Mouse (Mus musculus) neural tube, embryonic 14.5 days (tissue): ENCODE data around the gene Chp1. TPM values are rescaled to one million over a fixed set of nuclear protein-coding genes. Genes with fewer than 3 reads are reported as not detected.
"Not testable (repeated sequence)": the region's sequence is repeated elsewhere in the genome, so short reads cannot be mapped to it uniquely, and the experiment has no call there.

Experiments used
- ATAC-seq: fragments of 200-750 bp; cut with Nextera tagmentation; 2 replicates; pipeline ENCODE4 v1.8.0; 2017; ENCODE audit warnings: low read depth, mild to moderate bottlenecking, moderate TSS enrichment, moderate library complexity
- H3K27ac ChIP-seq: fragments of 300-500 bp; sonication (generic); 2 replicates; pipeline ENCODE4 v1.5.1; 2014; ENCODE audit warnings: low read depth, mild to moderate bottlenecking, control low read depth, low read length, moderate library complexity, mixed read lengths
- H3K27me3 ChIP-seq: fragments of 300-500 bp; sonication (generic); 2 replicates; pipeline ENCODE4 v1.6.1; 2014; ENCODE audit warnings: low read length; ENCODE audit not compliant: control insufficient read depth, insufficient read depth
- H3K36me3 ChIP-seq: fragments of 300-500 bp; sonication (generic); 2 replicates; pipeline ENCODE4 v1.6.1; 2014; ENCODE audit warnings: low read length, mixed read lengths; ENCODE audit not compliant: control insufficient read depth, insufficient read depth
- H3K4me1 ChIP-seq: fragments of 300-500 bp; sonication (generic); 2 replicates; pipeline ENCODE4 v1.6.1; 2014; ENCODE audit warnings: low read length; ENCODE audit not compliant: control insufficient read depth, insufficient read depth
- H3K4me2 ChIP-seq: fragments of 300-500 bp; sonication (generic); 2 replicates; pipeline ENCODE4 v1.6.1; 2014; ENCODE audit warnings: mild to moderate bottlenecking, low read depth, low read length, control low read depth
- H3K4me3 ChIP-seq: fragments of 300-500 bp; sonication (generic); 2 replicates; pipeline ENCODE4 v1.5.1; 2014; ENCODE audit warnings: low read depth, low read length, control low read depth, mixed read lengths
- H3K9ac ChIP-seq: fragments of 300-500 bp; sonication (generic); replicated peaks from 2 replicates; pipeline ENCODE4 v1.6.1; 2014; ENCODE audit warnings: low read depth, mild to moderate bottlenecking, control low read depth, low read length, mixed read lengths
- H3K9me3 ChIP-seq: fragments of 300-500 bp; sonication (generic); 2 replicates; pipeline ENCODE4 v1.6.1; 2016; ENCODE audit warnings: low read length; ENCODE audit not compliant: control insufficient read depth
- WGBS: fragments of 180-500 bp; shearing (Covaris S2); extraction: QIAGEN DNeasy Blood & Tissue Kit; methylation state at CpG from one replicate; pipeline ENCODE4 v1.1.7; 2014; 5-methylcytosine and 5-hydroxymethylcytosine counted together
- polyA plus RNA-seq: library from polyadenylated mRNA; unstranded; fragments of >200 nt; fragmentation: Nextera tagmentation; extraction: Ambion mirVana; gene quantifications from 2 replicates; pipeline ENCODE4 v1.2.1, GENCODE M21; 2014

Chp1 gene
- polyA plus RNA-seq, 1 experiment from 2014 or later, result 52.6 TPM

GRCm38 (mm10) chr2:119602488-119602887 is 55.0 kb downstream of the Chp1 start:
- ATAC-seq, result no peak
- 0 out of 2 replicates have a peak, but pooled peaks cover 2% of the 10 kb centered on the region for H3K4me1 ChIP-seq
- no peak overlapping the region for H3K4me3 ChIP-seq
- no peak overlapping the region for H3K4me2 ChIP-seq
- H3K36me3 ChIP-seq, result peaks cover 22% of the 10 kb centered on the region; the same call in 1 of the 2 replicates
- H3K9me3 ChIP-seq, result no peaks in the 10 kb centered on the region
- no peaks in the 10 kb centered on the region for H3K27me3 ChIP-seq
- no peak overlapping the region for H3K27ac ChIP-seq
- WGBS, result 73% methylated on average over 1 of the region's 1 CpGs
- H3K9ac ChIP-seq, result no peak overlapping the region

GRCm38 (mm10) chr2:119603909-119604308 is 56.4 kb downstream of the Chp1 start:
- Histone ChIP-seq H3K36me3 (peaks cover 19% of the 10 kb centered on the region; the same call in 1 of the 2 replicates), H3K9me3 (no peaks in the 10 kb centered on the region), H3K27ac (no peak overlapping the region), H3K4me1 (0 out of 2 replicates have a peak, but pooled peaks cover 2% of the 10 kb centered on the region), H3K4me3 (no peak overlapping the region), H3K4me2 (no peak overlapping the region), H3K9ac (no peak overlapping the region), H3K27me3 (no peaks in the 10 kb centered on the region)
- WGBS, result 82% methylated on average over 2 of the region's 2 CpGs
- no peak for ATAC-seq

- no peak overlapping the region for H3K9ac ChIP-seq
- H3K27me3 ChIP-seq, result no peaks in the 10 kb centered on the region
- no peaks in the 10 kb centered on the region for H3K9me3 ChIP-seq
- H3K27ac ChIP-seq, result no peak overlapping the region
- no peak overlapping the region for H3K4me2 ChIP-seq
- ATAC-seq, result no peak
- H3K4me1 ChIP-seq, result 0 out of 2 replicates have a peak, but pooled peaks cover 2% of the 10 kb centered on the region
- H3K36me3 ChIP-seq, result peaks cover 12% of the 10 kb centered on the region; the same call in 1 of the 2 replicates
- no peak overlapping the region for H3K4me3 ChIP-seq
- WGBS, result 95% methylated on average over 6 of the region's 6 CpGs
Observed at GRCm38 (mm10) chr2:119605361-119605973, 58.0 kb downstream of the Chp1 start.

GRCm38 (mm10) chr2:119607023-119607422 is 59.5 kb downstream of the Chp1 start:
- peaks cover 12% of the 10 kb centered on the region; the same call in 1 of the 2 replicates for H3K36me3 ChIP-seq
- WGBS, result 95% methylated on average over 4 of the region's 4 CpGs

GRCm38 (mm10) chr2:119617841-119618198 is 70.3 kb downstream of the Chp1 start:
- ATAC-seq, result no peak
- Histone ChIP-seq H3K4me3 (peak overlapping the region; percentile 69), H3K27ac (no peak overlapping the region), H3K36me3 (no peaks in the 10 kb centered on the region), H3K4me2 (peak overlapping the region; percentile 99), H3K27me3 (no peaks in the 10 kb centered on the region), H3K9ac (peak overlapping the region; percentile 34; the same call in 1 of the 2 replicates), H3K4me1 (peaks cover 3% of the 10 kb centered on the region; the same call in 1 of the 2 replicates), H3K9me3 (no peaks in the 10 kb centered on the region)
- under 1% methylated on average over 13 of the region's 13 CpGs for WGBS

More at GRCm38 (mm10) chr2:119607023-119607422, 59.5 kb downstream of the Chp1 start:
- Histone ChIP-seq H3K4me2 (no peak overlapping the region), H3K9ac (no peak overlapping the region), H3K27me3 (no peaks in the 10 kb centered on the region), H3K4me1 (0 out of 2 replicates have a peak, but pooled peaks cover 2% of the 10 kb centered on the region), H3K9me3 (no peaks in the 10 kb centered on the region), H3K27ac (no peak overlapping the region), H3K4me3 (no peak overlapping the region)
- ATAC-seq, result no peak

GRCm38 (mm10) chr2:119618199-119618982 is 70.9 kb downstream of the Chp1 start, which contains the start of the genes Nusap1 and Oip5:
Gene Nusap1, plus strand, starts transcription at chr2:119618298.
Gene Oip5, minus strand, starts transcription at chr2:119618469.
- peaks cover 3% of the 10 kb centered on the region; the same call in 1 of the 2 replicates for H3K4me1 ChIP-seq
- under 1% methylated on average over 55 of the region's 55 CpGs for WGBS
- no peaks in the 10 kb centered on the region for H3K36me3 ChIP-seq
- ATAC-seq, result peak; percentile 100
- no peak within 1 kb of the TSS for H3K27ac ChIP-seq
- peak within 1 kb of the TSS; percentile 99 for H3K4me2 ChIP-seq
- peak within 1 kb of the TSS; percentile 69 for H3K4me3 ChIP-seq
- peak within 1 kb of the TSS; percentile 34; the same call in 1 of the 2 replicates for H3K9ac ChIP-seq
- H3K9me3 ChIP-seq, result no peaks in the 10 kb centered on the region
- H3K27me3 ChIP-seq, result no peaks in the 10 kb centered on the region

GRCm38 (mm10) chr2:119619002-119619401 is 71.5 kb downstream of the Chp1 start:
- peak overlapping the region; percentile 69 for H3K4me3 ChIP-seq

GRCm38 (mm10) chr2:119621302-119621701 is 73.8 kb downstream of the Chp1 start:
- H3K4me2 ChIP-seq, result no peak overlapping the region
- no peak overlapping the region for H3K4me3 ChIP-seq
- ATAC-seq, result no peak
- no peaks in the 10 kb centered on the region for H3K36me3 ChIP-seq
- no peaks in the 10 kb centered on the region for H3K27me3 ChIP-seq
- H3K9me3 ChIP-seq, result no peaks in the 10 kb centered on the region
- H3K4me1 ChIP-seq, result peaks cover 3% of the 10 kb centered on the region; the same call in 1 of the 2 replicates
- H3K9ac ChIP-seq, result no peak overlapping the region
- WGBS, result 98% methylated on average over 2 of the region's 2 CpGs
- H3K27ac ChIP-seq, result no peak overlapping the region

More at GRCm38 (mm10) chr2:119619002-119619401, 71.5 kb downstream of the Chp1 start:
- not testable (repeated sequence) for ATAC-seq, H3K9ac ChIP-seq, H3K4me1 ChIP-seq, H3K27me3 ChIP-seq, H3K36me3 ChIP-seq, H3K9me3 ChIP-seq, H3K27ac ChIP-seq
- WGBS, result 19% methylated on average over 6 of the region's 6 CpGs
- peak overlapping the region; percentile 99 for H3K4me2 ChIP-seq
